Mouse (Mus musculus) hindbrain, embryonic 14.5 days (tissue): ENCODE measurements around the gene Gm36210. TPM values are rescaled to one million over a fixed set of nuclear protein-coding genes. Genes with fewer than 3 reads are reported as not detected.
A peak's percentile ranks its signal among the peaks of the same experiment; 100 is the strongest.
"Not testable (repeated sequence)": the region's sequence is repeated elsewhere in the genome, so short reads cannot be mapped to it uniquely, and the experiment has no call there.

Source experiments
- ATAC-seq: fragments of 200-750 bp; cut with Nextera tagmentation; 2 replicates; pipeline ENCODE4 v1.8.0; 2017; ENCODE audit warnings: moderate number of reproducible peaks, mild to moderate bottlenecking, moderate TSS enrichment, moderate library complexity; ENCODE audit not compliant: low FRiP score
- DNase-seq: peaks from one replicate; pipeline ENCODE4 v3.0.0-alpha.2; 2015; ENCODE audit warnings: low spot score
- H3K27ac ChIP-seq: fragments of 300-500 bp; sonication (generic); 2 replicates; pipeline ENCODE4 v1.5.1; 2014; ENCODE audit warnings: mild to moderate bottlenecking, moderate library complexity
- H3K27me3 ChIP-seq: fragments of 300-500 bp; sonication (generic); 2 replicates; pipeline ENCODE4 v1.6.1; 2014; ENCODE audit warnings: mild to moderate bottlenecking, low read length, mixed read lengths; ENCODE audit not compliant: control insufficient read depth, insufficient read depth
- H3K36me3 ChIP-seq: fragments of 300-500 bp; sonication (generic); replicated peaks from 2 replicates; pipeline ENCODE4 v1.6.1; 2014; ENCODE audit not compliant: control insufficient read depth, insufficient read depth
- H3K4me1 ChIP-seq: fragments of 300-500 bp; sonication (generic); replicated peaks from 2 replicates; pipeline ENCODE4 v1.6.1; 2014; ENCODE audit warnings: antibody characterized with exemption, low read length, mixed read lengths; ENCODE audit not compliant: control insufficient read depth, insufficient read depth
- H3K4me2 ChIP-seq: fragments of 300-500 bp; sonication (generic); replicated peaks from 2 replicates; pipeline ENCODE4 v1.6.1; 2014; ENCODE audit warnings: mild to moderate bottlenecking, moderate library complexity
- H3K4me3 ChIP-seq: fragments of 300-500 bp; sonication (generic); replicated peaks from 2 replicates; pipeline ENCODE4 v1.5.1; 2014; ENCODE audit warnings: mild to moderate bottlenecking, low read length
- H3K9ac ChIP-seq: fragments of 300-500 bp; sonication (generic); 2 replicates; pipeline ENCODE4 v1.6.1; 2014
- H3K9me3 ChIP-seq: fragments of 300-500 bp; sonication (generic); 2 replicates; pipeline ENCODE4 v1.6.1; 2016; ENCODE audit warnings: low read length; ENCODE audit not compliant: control insufficient read depth
- WGBS: fragments of 180-500 bp; shearing (Covaris S2); extraction: QIAGEN DNeasy Blood & Tissue Kit; methylation state at CpG from one replicate; pipeline ENCODE4 v1.1.7; 2014; 5-methylcytosine and 5-hydroxymethylcytosine counted together
- polyA plus RNA-seq: library from polyadenylated mRNA; unstranded; fragments of >200 nt; fragmentation: Nextera tagmentation; extraction: Ambion mirVana; gene quantifications from 2 replicates; pipeline ENCODE4 v1.2.1, GENCODE M21; 2014

Gene Gm36210
- polyA plus RNA-seq, 1 experiment from 2014 or later: 0.25 TPM

DNA sequence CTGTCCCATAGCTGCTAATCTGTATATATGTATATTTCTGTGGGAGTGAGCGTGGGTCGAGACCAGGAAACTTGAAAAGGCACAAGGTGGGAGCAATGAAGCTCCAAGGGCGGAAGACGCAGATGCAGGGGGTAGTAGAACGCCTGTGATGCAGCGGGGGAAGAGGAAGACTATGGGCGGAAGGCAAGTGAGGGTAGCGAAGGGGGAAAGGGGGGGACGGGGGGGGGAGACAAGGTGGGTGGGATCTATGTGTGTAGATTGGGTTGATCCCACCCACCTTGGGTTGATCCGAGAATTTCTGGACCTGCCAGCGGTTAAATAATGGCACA is 5.8 kb downstream of the Gm36210 start:
- 29% methylated on average over 11 of the region's 11 CpGs for WGBS

DNA sequence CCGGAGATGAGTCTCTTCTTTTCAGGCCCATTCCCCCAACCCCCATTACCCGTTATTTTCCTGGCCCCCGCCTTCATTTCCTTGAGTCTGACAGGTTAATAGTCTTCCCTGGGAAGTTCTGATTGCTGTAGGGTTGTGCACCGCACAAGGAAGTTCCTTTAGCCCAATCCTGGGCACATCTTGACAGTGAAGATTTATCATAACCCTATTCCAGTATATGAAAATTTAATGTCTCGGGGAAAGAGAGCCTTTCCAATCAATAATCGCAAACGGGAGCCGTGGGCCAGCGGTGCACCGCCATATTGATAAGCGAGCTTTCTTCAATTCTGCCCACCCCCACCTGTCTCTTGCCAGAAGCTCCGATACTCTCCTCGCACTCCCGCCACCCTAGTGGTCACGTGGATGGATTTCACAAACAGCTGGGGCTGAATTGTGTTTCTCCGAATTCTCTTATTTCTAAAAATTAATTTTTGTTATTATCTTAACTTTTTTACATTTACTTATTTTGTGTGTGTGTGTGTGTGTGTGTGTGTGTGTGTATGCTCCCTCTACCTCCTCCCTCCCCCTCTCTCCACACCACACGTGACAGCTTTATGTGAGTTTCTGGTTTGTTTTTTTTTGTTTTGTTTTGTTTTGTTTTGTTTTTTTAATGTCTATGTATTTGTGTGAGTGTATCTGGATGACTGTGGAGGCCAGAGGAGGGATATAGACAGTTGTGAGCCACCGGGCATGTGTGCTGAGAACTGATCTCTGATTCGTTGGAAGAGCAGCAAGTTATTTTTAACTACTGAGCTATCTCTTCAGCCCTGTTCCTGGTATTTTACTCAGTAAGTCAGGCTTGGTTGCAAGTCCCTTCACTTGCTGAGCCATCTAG is 6.4 kb downstream of the Gm36210 start:
- DNase-seq (peak; percentile 55), ATAC-seq (peak; percentile 59)
- Histone ChIP-seq H3K9me3 (no peaks in the 10 kb centered on the region), H3K9ac (peak overlapping the region; percentile 45), H3K36me3 (no peaks in the 10 kb centered on the region), H3K27ac (peak overlapping the region; percentile 33; the same call in 1 of the 2 replicates), H3K4me1 (0 out of 2 replicates have a peak, but pooled peaks cover 5% of the 10 kb centered on the region), H3K27me3 (no peaks in the 10 kb centered on the region), H3K4me2 (peak overlapping the region; percentile 55), H3K4me3 (peak overlapping the region; percentile 26)
- 7% methylated on average over 19 of the region's 19 CpGs for WGBS

More for the DNA sequence above, 5.8 kb downstream of the Gm36210 start:
- H3K27ac ChIP-seq: no peak overlapping the region
- no peaks in the 10 kb centered on the region for H3K36me3 ChIP-seq
- H3K9ac ChIP-seq: no peak overlapping the region
- H3K4me3 ChIP-seq: no peak overlapping the region; the same call in 1 of the 2 replicates
- H3K27me3 ChIP-seq: no peaks in the 10 kb centered on the region
- H3K4me2 ChIP-seq: peak overlapping the region; percentile 55
- DNase-seq: no peak
- H3K9me3 ChIP-seq: no peaks in the 10 kb centered on the region
- no peak for ATAC-seq
- 0 out of 2 replicates have a peak, but pooled peaks cover 5% of the 10 kb centered on the region for H3K4me1 ChIP-seq

DNA sequence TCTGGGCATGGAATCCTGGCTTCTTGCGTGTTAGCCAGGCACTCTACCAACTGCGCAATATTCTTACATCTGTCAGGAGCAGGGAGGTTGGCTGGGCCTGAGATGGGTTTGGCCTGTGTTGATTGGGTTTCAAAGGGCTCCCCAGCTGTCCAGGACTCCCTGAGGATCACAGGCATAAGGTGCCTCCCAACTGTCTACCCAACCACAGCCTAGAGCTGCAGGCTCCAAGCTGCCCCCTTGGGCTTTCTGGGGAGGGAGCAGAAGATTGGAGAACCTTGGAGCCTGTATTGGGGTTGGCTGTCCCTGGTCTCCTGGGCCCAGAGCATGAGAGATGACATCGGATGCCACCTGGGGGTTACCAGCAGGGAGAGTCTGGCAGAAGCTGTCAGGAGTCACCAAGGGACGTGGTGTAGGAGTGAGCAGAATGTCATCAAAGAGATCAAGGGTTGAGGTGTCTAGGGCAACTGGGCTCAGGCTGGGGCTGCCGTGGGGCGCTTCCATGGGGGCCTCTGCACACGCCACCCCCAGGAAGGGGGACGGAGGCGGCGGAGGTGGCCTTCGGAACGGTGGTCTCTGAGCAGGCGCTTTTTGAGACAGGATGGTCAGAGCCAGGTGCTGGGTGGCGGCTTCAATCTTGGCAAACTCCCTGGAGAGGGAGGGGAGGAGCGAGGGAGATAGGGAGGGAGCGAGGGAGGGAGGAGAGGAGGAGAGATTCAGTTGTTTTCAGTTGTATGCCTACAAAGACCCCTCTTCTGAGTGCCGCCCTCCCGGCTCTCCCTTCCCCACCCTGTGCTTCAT is 7.3 kb downstream of the Gm36210 start:
- Histone ChIP-seq H3K27me3 (no peaks in the 10 kb centered on the region), H3K9me3 (no peaks in the 10 kb centered on the region), H3K9ac (peak overlapping the region; percentile 45), H3K4me3 (peak overlapping the region; percentile 26), H3K27ac (peak overlapping the region; percentile 33; the same call in 1 of the 2 replicates), H3K4me1 (0 out of 2 replicates have a peak, but pooled peaks cover 5% of the 10 kb centered on the region), H3K36me3 (no peaks in the 10 kb centered on the region), H3K4me2 (peak overlapping the region; percentile 55)
- ATAC-seq (peak; percentile 35; the same call in 1 of the 2 replicates), DNase-seq (no peak)
- WGBS: 22% methylated on average over 17 of the region's 18 CpGs

DNA sequence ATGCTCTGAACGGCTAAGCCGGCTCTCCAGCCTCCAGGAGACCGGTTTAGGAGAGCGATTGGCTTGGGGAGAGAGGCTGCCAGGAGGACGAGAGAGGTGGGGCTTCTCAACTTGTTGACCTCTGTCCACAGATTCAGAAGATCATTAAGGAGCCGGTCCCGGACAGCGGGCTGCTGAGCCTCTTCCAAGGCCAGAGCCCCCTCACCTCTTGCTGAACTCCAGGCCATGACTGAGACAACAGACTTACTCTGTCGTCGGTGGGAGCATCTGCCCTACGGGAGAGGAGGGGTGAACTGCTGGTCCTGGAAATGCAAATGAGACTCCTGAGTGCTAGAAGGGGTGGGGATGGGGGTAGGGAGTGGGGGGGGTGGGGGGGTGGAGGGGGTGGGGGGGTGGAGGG is 11.1 kb downstream of the Gm36210 start:
- Histone ChIP-seq H3K27me3 (no peaks in the 10 kb centered on the region), H3K9ac (no peak overlapping the region), H3K4me2 (no peak overlapping the region), H3K27ac (no peak overlapping the region), H3K9me3 (no peaks in the 10 kb centered on the region), H3K36me3 (no peaks in the 10 kb centered on the region), H3K4me1 (0 out of 2 replicates have a peak, but pooled peaks cover 2% of the 10 kb centered on the region), H3K4me3 (no peak overlapping the region)
- ATAC-seq (no peak), DNase-seq (no peak)
- WGBS: 59% methylated on average over 11 of the region's 11 CpGs

DNA sequence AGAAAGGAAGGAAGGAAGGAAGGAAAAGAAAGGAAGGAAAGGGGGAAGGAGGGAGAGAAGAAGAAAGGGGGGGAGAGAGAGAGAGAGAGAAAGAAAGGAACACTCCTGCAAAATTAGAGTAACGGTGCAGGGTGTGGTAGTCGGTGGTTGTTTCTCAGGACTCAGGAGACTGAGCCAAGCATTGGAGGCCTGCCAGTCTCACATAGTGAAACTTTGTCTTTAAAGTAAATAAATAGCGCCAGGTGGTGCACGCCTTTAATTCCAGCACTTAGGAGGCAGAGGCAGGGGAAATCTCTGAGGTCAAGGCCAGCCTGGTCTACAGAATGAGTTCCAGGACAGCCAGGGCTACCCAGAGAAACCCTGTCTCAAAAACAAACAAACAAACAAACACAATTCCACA is 19.6 kb downstream of the Gm36210 start:
- Histone ChIP-seq H3K27ac (no peak overlapping the region), H3K9ac (no peak overlapping the region), H3K27me3 (no peaks in the 10 kb centered on the region), H3K36me3 (no peaks in the 10 kb centered on the region), H3K4me1 (no peaks in the 10 kb centered on the region), H3K4me2 (no peak overlapping the region), H3K9me3 (0 out of 2 replicates have a peak, but pooled peaks cover 4% of the 10 kb centered on the region), H3K4me3 (no peak overlapping the region)
- DNase-seq: no peak
- 84% methylated on average over 4 of the region's 4 CpGs for WGBS
- no peak for ATAC-seq

DNA sequence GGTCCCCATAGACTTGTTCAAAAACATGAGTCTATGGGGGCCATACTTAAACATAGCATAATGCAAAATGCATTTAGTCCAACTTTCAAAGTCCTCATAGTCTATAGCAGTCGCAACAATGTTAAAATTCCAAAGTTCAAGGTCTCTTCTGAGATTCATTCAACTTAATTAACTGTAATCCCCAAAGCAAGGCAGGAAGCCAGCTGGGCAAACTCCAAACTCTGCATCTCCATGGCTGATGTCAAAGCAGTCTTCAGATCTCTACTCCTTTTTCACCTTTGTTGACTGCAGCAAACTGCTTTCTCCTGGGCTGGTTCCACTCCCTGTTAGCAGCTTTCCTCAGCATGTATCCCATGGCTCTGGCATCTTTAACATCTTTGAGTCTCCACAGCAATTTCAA is 27.3 kb downstream of the Gm36210 start:
- not testable (repeated sequence) for H3K4me1 ChIP-seq, H3K36me3 ChIP-seq, ATAC-seq, H3K27me3 ChIP-seq, H3K4me3 ChIP-seq, H3K4me2 ChIP-seq, H3K27ac ChIP-seq, DNase-seq, H3K9ac ChIP-seq, H3K9me3 ChIP-seq
- WGBS: 92% methylated on average over 1 of the region's 1 CpGs

DNA sequence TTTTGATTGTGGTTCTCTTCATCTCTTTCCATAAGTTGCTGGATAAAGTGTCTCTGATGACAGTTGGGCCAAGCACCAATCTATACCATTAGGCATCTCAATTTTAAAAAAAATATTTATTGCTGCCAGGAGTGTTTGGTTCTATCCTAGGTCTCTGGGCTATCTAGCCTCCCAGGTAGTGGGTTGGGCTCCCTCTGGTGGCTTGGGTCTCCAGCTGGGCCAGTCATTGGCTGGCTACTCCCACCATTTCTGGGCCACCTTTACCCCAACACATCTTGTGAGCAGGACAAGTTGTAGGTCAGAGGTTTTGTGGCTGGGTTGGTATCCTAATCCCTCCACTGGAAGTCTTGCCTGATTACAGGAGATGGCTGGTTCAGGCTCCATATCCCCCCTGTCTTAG is 28.1 kb downstream of the Gm36210 start:
- Histone ChIP-seq H3K4me2 (no peak overlapping the region), H3K9me3 (no peaks in the 10 kb centered on the region), H3K27ac (no peak overlapping the region), H3K9ac (no peak overlapping the region), H3K4me3 (no peak overlapping the region), H3K36me3 (no peaks in the 10 kb centered on the region), H3K27me3 (no peaks in the 10 kb centered on the region), H3K4me1 (peaks cover 10% of the 10 kb centered on the region; the same call in 1 of the 2 replicates)
- ATAC-seq: no peak
- no peak for DNase-seq

DNA sequence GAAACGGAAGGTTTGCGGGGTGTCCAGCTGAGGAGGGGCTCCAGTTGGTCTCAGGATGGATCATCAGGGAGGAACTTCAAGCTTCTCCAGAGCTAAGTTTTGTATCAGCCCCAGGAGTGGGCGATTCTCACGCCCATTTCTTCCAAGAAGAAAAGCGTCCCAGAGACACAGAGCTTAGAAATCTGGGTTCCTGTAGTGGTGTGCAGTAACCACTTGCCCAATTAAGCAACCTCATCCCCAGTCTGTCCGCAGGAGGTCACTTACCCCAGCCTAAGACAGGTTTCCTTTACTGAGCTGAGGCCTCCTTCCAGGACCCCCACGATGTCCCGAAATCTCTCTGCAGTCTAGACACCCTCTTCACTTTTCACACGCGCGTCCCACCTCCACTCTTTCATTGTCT is 29.1 kb downstream of the Gm36210 start:
- 10% methylated on average over 11 of the region's 11 CpGs for WGBS
- Histone ChIP-seq H3K27ac (no peak overlapping the region), H3K4me3 (peak overlapping the region; percentile 46), H3K9me3 (no peaks in the 10 kb centered on the region), H3K4me1 (peaks cover 10% of the 10 kb centered on the region; the same call in 1 of the 2 replicates), H3K4me2 (peak overlapping the region; percentile 95), H3K27me3 (no peaks in the 10 kb centered on the region), H3K9ac (peak overlapping the region; percentile 65), H3K36me3 (no peaks in the 10 kb centered on the region)
- no peak for DNase-seq
- peak; percentile 10; the same call in 1 of the 2 replicates for ATAC-seq

DNA sequence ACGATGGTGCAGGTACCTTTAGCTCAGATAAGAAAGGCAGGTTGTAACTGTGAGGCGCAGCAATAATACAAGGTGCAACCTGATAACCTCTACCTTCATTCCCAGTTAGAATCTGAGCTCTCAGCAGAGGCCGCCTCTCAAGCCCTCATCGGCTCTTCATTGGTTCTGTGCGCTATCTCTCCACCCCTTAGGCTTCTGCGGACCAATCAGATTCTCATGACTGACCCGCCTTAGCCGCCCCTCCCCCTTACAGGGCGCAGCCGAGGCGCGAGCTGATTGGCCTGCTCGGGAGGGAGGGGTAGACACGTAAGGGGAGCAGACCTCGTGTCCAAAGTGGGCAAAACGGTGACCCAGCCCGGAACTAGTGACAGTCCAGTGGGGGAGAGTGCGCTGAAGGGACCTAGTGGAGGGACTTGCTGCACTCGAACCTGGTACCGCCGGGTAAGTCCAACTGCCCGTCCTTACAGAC is 29.5 kb downstream of the Gm36210 start, which contains the start of gene Isoc2a:
Isoc2a (plus strand) TSS at position 401 of the 469 bp plus-strand sequence.
- ATAC-seq: peak; percentile 100
- Histone ChIP-seq H3K27ac (peak within 1 kb of the TSS; percentile 63), H3K4me1 (peaks cover 10% of the 10 kb centered on the region; the same call in 1 of the 2 replicates), H3K4me3 (peak within 1 kb of the TSS; percentile 46), H3K9me3 (no peaks in the 10 kb centered on the region), H3K4me2 (peak within 1 kb of the TSS; percentile 95), H3K27me3 (no peaks in the 10 kb centered on the region), H3K36me3 (no peaks in the 10 kb centered on the region), H3K9ac (peak within 1 kb of the TSS; percentile 65)
- peak; percentile 89 for DNase-seq
- WGBS: under 1% methylated on average over 22 of the region's 22 CpGs
